Mouse (Mus musculus) granulocyte monocyte progenitor cell, adult 5-6 weeks (primary cell): Measurements from ENCODE around the gene Zfp408. TPM values are rescaled to one million over a fixed set of nuclear protein-coding genes. Genes with fewer than 3 reads are reported as not detected.
"Not testable (repeated sequence)": the region's sequence is repeated elsewhere in the genome, so short reads cannot be mapped to it uniquely, and the experiment has no call there.

ENCODE experiments used
- ATAC-seq: replicated peaks from 2 replicates; pipeline ENCODE4 v1.8.0; 2016; ENCODE audit warnings: mild to moderate bottlenecking, moderate TSS enrichment, inconsistent platforms; ENCODE audit not compliant: poor library complexity, severe bottlenecking
- total RNA-seq, 2 experiments: library from RNA; stranded (forward) in 1 of 2; stranded (reverse) in 1 of 2; fragments of 200-712, 200-1000 nt in 1 of 2; fragments of >200 nt in 1 of 2; fragmentation: Nextera tagmentation in 1 of 2; gene quantifications; 2 replicates each; pipeline ENCODE4 v1.2.3; 2014 to 2017

Gene Zfp408
- total RNA-seq, 2 experiments from 2014 or later, result 5.8 to 7.0 TPM

DNA sequence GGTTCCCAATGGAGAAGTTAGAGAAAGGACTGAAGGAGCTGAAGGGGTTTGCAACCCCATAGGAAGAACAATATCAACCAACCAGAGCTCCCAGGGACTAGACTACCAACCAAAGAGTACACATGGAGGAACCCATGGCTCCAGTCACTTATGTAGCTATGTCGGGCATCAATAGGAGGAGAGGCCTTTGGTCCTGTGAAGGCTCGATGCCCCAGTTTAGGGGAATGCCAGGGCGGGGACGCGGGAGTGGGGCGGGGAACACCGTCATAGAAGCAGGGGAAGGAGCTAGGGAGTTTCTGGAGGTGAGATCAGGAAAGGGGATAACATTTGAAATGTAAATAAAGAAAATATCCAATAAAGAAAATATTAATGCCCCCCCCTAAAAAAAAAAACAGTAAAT is 26.2 kb downstream of the Zfp408 start:
- ATAC-seq, result not testable (repeated sequence)

DNA sequence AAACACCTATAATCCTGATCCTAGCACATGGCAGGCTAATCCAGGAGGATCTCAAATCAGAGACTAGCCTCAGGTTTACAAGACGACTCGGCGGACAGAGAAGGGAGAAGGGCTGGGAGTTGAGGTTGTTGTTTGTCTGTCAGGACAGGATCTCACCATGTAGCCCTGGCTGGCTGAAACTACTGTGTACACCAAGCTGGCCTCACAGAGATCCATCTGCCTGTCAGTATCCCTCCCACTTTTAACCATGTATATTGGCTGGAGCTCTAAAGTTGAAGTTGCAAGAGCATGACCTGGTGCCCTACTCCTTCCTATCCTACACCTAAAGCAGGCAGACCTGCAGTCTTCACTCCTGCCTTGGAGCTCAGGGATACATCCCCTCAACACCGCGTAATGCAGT is 27.2 kb downstream of the Zfp408 start:
- ATAC-seq, result no peak

DNA sequence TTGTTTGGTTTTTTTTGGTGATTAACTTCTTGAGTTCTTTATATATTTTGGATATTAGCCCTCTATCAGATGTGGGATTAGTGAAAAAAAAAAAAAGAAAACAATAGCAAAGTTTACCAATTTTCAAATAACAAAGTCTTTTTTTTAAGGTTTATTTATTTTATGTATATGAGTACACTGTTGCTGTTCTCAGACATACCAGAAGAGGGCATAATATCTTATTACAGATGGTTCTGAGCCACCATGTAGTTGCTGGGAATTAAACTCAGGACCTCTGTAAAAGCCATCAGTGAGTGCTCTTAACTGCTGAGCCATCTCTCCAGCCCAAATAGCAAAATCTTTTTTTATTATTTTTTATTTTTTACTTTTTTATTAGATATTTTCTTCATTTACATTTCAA is 40.2 kb downstream of the Zfp408 start:
- not testable (repeated sequence) for ATAC-seq

DNA sequence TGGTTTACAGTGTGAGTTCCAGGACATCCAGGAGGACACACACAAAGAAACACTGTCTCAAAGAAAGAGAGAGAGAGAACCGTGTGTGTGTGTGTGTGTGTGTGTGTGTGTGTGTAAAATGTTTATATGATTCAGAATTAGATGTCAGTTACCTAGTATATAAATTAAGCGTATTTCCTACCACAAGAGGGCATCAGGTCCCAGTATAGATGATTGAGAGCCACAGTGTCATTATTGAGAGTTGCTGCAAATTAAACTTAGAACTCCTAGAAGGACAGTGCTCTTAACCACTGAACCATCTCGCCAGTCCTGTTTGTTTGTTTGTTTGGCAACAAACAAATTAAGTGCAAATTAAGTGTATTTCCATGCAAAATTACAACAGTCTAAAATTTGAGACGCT is 47.2 kb downstream of the Zfp408 start:
- no peak for ATAC-seq

DNA sequence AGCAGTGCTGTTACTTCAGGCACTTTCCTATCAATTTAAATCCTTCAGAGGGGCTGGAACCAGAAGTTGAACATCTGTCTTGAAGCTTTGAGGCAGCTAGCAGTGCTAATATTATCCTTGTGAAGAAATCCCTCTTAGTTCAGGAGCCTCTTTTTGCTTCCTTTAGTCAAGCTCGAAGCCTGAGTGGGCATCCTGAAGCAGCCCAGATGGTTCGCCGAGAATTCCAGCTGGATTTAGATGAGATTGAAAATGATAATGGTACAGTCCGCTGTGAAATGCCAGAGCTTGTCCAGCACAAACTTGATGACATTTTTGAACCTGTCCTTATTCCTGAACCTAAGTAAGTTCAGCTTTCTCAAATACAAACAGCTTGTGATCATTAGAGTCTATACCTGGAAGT is 49.1 kb downstream of the Zfp408 start:
- ATAC-seq, result no peak

Other genes with a start within 250 kb of the Zfp408 start
- gene 1110051M20Rik, start 205.1 kb downstream of the Zfp408 start, total RNA-seq (2014; fragmentation: Nextera tagmentation), result 8.8 and 9.6 TPM in 2 replicates
- gene 1110051M20Rik, start 205.1 kb downstream of the Zfp408 start, total RNA-seq (2017), result 5.8 and 6.7 TPM in 2 replicates
- gene Lrp4, start 192.3 kb downstream of the Zfp408 start, total RNA-seq (2014; fragmentation: Nextera tagmentation), result 2.6 and 2.8 TPM in 2 replicates
- 5.2 and 5.4 TPM in 2 replicates for gene Lrp4, start 192.3 kb downstream of the Zfp408 start, total RNA-seq (2017)
- 44.9 and 84.2 TPM in 2 replicates for gene Ckap5, start 123.0 kb downstream of the Zfp408 start, total RNA-seq (2014; fragmentation: Nextera tagmentation)
- 80.5 and 87.9 TPM in 2 replicates for gene Ckap5, start 123.0 kb downstream of the Zfp408 start, total RNA-seq (2017)
- not detected in 2 replicates for gene F2, start 13.4 kb downstream of the Zfp408 start, total RNA-seq (2014; fragmentation: Nextera tagmentation)
- not detected in 2 replicates for gene F2, start 13.4 kb downstream of the Zfp408 start, total RNA-seq (2017)
- 66.5 and 81.6 TPM in 2 replicates for gene Arhgap1, start 69 bp upstream of the Zfp408 start, total RNA-seq (2014; fragmentation: Nextera tagmentation)
- 33.2 and 40.2 TPM in 2 replicates for gene Arhgap1, start 69 bp upstream of the Zfp408 start, total RNA-seq (2017)
- gene Atg13, start 60.8 kb upstream of the Zfp408 start, total RNA-seq (2014; fragmentation: Nextera tagmentation), result 25.6 and 31.5 TPM in 2 replicates
- 5.2 and 7.2 TPM in 2 replicates for gene Atg13, start 60.8 kb upstream of the Zfp408 start, total RNA-seq (2017)
- 9.2 and 12.2 TPM in 2 replicates for gene Harbi1, start 61.1 kb upstream of the Zfp408 start, total RNA-seq (2014; fragmentation: Nextera tagmentation)
- 10.0 and 18.2 TPM in 2 replicates for gene Harbi1, start 61.1 kb upstream of the Zfp408 start, total RNA-seq (2017)
- 27.0 and 28.1 TPM in 2 replicates for gene Ambra1, start 80.3 kb upstream of the Zfp408 start, total RNA-seq (2014; fragmentation: Nextera tagmentation)
- gene Ambra1, start 80.3 kb upstream of the Zfp408 start, total RNA-seq (2017), result 13.3 and 24.6 TPM in 2 replicates